Mouse (Mus musculus): ENCODE measurements at regions not wholly inside any gene's neighbourhood (a gene's known extent, or its start where the extent isn't known, plus 50 kb on each side); places are given as distances from the start of the nearest gene placed in this dataset.
A peak's percentile ranks its signal among the peaks of the same experiment; 100 is the strongest.

- DNase-seq, result peak; percentile 80
Observed at GRCm38 (mm10) chr11:22617204-22617874, 105.5 kb downstream of the Tmem17 start.

- no peak for DNase-seq
Observed at GRCm38 (mm10) chr11:22620912-22621705, 109.2 kb downstream of the Tmem17 start.

DNA sequence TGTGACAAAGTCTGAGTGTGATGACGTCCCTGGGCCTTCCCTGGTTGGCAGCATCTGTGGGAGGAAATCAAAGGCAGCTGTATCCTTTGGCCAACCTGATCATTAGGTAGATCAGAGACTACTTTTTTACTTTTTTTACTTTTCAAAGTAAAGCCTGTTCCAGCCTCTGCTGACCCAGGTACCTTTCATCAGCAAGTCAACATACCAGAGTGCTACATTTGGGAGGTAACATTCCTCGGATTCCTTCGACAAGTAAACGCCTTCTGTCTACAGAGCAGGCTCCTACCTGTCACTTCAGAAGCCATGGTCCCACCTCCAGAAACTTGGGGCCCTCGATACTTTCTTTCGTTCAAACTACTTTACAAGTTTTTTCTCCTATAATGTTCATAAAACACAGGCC is 110.0 kb downstream of the Tmem17 start:
- DNase-seq, result no peak

DNA sequence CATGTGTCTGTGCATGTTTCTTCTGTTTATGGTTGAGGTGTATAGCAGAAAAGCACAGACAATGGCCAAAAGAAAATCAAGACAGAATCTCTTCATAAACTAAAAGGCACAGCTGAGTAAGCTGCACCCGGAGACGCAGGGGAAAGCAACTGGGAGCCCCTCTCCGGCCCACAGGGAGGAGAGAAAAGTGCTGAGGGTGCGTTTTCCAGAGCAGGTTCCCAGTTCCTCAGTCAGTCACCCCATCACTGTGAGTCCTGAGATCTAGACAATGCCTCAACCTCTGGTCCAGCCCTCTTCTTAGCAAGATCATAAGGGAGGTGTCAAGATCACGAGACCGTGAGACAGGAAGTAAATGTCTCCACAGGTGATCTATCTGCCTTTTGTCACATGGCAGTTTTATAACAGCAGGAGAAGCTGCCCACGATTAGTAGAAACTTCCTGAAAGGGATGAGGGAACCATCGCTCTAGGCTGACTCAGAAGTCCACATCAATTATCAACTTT is 110.7 kb downstream of the Tmem17 start:
- DNase-seq, result no peak

GRCm38 (mm10) chr11:22626407-22626806 is 114.5 kb downstream of the Tmem17 start:
- no peak for DNase-seq

DNA sequence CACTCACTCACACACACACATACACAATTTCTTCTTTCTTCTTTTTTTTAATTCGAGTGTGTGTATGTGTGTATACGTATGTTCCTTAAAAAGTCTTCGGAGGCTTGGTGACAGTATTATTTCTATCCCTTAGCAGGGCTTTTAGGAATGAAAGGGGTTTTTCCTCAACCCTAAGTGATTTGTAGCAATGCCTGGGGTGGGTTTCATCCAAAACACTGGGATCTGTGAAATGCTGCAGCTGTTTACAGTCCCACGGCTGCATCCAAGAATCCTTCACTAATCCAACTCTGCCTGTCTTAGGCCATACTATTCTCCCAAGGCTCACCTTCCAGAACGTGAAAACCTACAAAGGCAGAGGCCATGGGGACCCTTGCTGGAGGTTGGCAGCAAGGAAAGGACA is 116.6 kb downstream of the Tmem17 start:
- DNase-seq, result no peak

DNA sequence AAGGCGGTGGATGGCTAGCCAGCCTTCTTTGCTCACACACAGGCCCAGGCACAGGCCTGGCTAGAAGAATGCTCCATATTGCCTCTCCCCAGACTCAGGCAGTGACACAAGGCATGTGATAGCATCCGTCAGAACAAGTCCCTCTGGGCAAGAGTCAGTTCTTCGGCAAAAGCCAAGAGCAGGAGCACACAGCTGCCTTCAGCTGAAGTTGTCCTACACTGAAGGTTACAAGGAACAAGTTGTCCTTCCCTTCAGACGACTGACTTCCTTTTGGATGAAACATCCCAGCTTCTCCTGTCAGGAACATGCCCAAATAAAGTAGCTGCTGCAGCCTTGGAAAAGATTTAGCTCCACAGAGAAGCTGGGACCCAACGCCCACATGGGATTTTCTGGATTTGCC is 117.1 kb downstream of the Tmem17 start:
- peak; percentile 56 for DNase-seq

- DNase-seq, result peak; percentile 66
Observed at GRCm38 (mm10) chr11:22629581-22629980, 117.7 kb downstream of the Tmem17 start.

GRCm38 (mm10) chr11:22629991-22630390 is 118.1 kb downstream of the Tmem17 start:
- peak; percentile 42 for DNase-seq

DNA sequence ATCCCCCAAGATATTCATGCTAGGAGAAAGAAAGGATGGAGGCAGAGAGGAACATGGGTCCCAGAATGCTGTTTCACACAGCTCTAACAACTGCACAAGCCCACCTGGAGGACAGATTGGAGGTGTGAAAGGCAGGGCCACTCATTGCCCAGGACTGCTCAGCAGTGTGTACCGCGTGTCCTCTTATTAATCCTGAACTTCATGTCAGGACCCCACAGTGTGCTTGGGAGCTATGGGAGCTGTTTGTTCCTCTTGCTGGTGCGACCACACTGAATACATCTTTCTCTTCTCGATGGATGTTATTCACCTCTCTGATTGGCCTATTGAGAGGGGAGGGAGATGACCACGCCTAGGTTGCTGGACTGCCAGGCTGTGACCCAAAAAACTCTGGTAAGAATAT is 119.1 kb downstream of the Tmem17 start:
- DNase-seq, result no peak

DNA sequence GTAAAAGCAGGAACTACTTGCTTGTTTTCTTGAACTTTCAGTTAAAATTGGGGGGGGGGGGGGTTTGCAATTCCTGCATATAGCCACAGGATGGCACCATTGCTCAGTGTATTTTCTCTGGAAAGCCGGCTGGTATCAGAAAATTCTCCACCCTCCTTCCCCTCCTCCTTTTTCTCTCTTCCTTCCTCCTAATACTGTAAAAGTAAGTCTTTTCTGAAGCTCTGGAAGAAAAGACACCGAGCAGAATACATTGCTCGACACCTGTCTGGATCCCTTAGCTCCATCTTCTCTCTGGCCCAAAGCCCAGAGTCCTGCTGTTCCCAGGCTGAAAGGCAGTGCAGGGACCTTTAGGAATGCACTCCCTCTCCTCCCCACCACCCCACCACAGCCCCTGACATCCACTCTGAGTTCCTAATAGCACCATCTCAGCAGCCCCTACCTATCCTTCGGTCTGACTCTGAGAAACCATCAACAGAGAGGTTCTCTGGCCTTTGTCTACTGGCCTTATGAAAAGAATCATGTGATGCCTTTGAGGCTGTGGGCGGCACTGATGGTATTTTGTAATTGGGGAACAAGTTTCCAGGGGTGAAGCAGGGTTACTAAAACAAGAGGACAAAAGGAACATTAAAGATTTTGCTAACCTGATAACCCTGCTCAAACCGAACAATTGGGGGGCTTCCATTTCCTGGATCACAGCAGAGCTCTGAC is 119.9 kb downstream of the Tmem17 start:
- no peak for DNase-seq

DNA sequence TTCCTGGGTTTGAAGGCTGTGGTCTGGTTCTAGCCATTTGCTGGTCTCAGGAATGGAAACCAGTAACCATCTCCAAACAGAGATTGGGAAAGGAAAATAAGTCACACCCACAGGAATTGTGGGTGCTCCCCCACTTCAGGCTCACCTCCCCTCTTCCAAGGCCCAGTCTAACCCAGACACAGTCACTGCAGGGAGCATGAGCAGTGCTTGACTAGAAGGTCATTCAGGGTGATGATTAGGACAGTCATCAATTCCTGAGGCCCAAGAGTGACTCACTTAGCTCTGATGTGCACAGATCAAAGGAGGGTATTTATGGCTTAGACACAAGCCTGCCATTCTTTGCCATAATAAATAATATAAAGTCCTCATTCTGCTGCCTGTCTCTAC is 120.4 kb downstream of the Tmem17 start:
- DNase-seq, result no peak

- DNase-seq, result no peak
Observed at GRCm38 (mm10) chr11:22632988-22633387, 121.1 kb downstream of the Tmem17 start.

- DNase-seq, result no peak
Observed at GRCm38 (mm10) chr11:22633961-22634360, 122.1 kb downstream of the Tmem17 start.

- no peak for DNase-seq
Observed at GRCm38 (mm10) chr11:22635021-22635420, 123.1 kb downstream of the Tmem17 start.

DNA sequence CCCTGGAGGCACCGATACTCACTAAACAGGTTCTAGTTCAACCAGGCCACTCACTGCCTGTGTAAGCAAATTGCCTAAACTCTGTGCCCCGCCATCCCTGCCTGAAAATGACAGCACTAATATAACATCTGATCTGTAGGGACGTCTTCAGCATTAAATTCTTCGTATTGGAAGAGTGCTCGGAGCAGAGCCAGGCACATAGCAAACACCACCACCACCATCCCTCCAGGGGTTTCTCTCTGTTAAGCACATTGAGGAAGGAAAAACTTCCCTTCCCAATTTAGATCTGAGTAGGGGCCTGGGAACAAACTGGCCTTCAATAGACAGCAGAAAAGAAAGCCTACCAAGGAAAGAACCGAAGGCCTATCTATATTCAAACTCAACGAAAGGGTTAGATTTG is 124.4 kb downstream of the Tmem17 start:
- DNase-seq, result no peak

DNA sequence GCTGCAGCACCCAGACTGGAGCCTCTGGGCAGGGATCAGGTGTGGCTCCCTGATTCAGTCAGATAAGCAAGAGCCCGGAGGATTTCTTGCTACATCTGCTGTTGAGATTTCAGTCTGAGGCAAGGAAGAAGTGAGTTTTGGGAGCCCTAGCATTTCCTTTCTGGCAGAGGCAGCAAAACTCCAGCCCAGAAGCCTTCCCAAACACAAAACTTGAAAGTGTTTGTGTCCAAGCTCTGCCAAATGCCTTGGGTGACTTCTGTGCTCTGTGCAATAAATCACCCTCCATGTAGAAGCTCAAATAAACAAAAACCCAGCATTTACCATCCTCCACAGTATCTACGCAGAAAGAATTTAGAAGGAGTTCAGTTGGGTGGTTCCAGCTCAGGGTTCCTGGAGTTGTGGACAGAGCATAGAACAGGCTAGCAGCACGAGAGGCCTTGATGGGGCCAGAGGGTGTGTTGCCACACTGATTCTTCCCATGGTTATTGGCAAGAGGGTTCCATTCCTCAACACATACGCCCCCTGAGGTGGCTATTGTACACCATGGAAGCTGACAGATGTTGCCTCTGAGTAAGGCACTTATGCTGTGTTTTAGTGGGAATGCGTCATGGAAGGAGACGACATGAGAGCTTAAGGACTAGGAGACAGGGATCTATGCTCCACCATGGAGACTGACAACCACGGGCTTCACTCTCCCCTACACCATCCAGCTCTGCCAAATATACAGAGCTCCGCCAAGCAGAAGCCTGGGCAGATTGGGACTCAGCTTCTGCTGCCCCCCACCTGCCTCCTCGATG is 125.1 kb downstream of the Tmem17 start:
- DNase-seq, result peak; percentile 40

- no peak for DNase-seq
Observed at GRCm38 (mm10) chr11:22638171-22638570, 126.3 kb downstream of the Tmem17 start.

DNA sequence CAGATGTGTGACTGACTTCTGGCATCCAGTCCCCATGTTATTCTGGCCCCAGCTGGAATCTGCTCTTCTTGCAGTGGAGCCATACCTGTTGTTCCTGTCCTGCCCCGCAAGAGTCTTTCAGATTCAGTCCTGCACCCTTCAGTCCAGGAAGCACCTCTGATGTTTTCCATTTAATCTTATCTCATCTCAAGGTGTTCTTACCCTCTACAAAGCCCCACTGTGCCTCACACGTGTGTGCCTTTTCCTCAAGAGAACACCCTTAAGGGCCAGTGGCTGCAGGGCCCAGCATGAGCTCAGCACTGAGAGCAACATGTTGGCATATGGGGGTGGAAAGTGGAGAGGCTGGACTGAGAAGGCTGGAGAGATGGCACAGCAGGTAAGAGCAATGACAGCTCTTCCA is 126.8 kb downstream of the Tmem17 start:
- DNase-seq, result no peak

- no peak for DNase-seq
Observed at GRCm38 (mm10) chr11:22640371-22640990, 128.6 kb downstream of the Tmem17 start.

- no peak for DNase-seq
Observed at GRCm38 (mm10) chr11:22641450-22641849, 129.6 kb downstream of the Tmem17 start.
